Mouse (Mus musculus) MEL (cell line): ENCODE data around the gene Rad51. TPM values are rescaled to one million over a fixed set of nuclear protein-coding genes. Genes with fewer than 3 reads are reported as not detected.

Experiments
- DNase-seq: peaks from one replicate; pipeline ENCODE4 v3.0.0; 2011; ENCODE audit warnings: low read depth, low spot score
- H3K27ac ChIP-seq: 2 replicates; pipeline ENCODE4 v1.5.1; 2012; ENCODE audit warnings: low read depth, mild to moderate bottlenecking, control low read depth, low read length, moderate library complexity; ENCODE audit not compliant: control insufficient read depth
- H3K27me3 ChIP-seq, 2 experiments: fragments of 150-350 bp in 1 of 2; sonication (generic) in 1 of 2; 2 replicates each; pipeline ENCODE4 v1.6.1; 2012; ENCODE audit warnings: low read length in 2 of 2, mild to moderate bottlenecking in 2 of 2, improper control_type of control experiment in 1 of 2, moderate library complexity in 1 of 2; ENCODE audit not compliant: insufficient read depth in 2 of 2, control insufficient read depth in 1 of 2
- H3K36me3 ChIP-seq, 2 experiments: 2 replicates each; pipeline ENCODE4 v1.6.1; 2012 to 2014; ENCODE audit warnings: low read length in 2 of 2, improper control_type of control experiment in 1 of 2, inconsistent platforms in 1 of 2, mild to moderate bottlenecking in 1 of 2; ENCODE audit not compliant: insufficient read depth in 2 of 2, control insufficient read depth in 1 of 2
- H3K4me1 ChIP-seq, 2 experiments: fragments of 150-350 bp in 1 of 2; sonication (generic) in 1 of 2; 2 replicates each; pipeline ENCODE4 v1.6.1; 2012; ENCODE audit warnings: low read length in 2 of 2, improper control_type of control experiment in 1 of 2, mild to moderate bottlenecking in 1 of 2; ENCODE audit not compliant: insufficient read depth in 2 of 2, control insufficient read depth in 1 of 2
- H3K4me3 ChIP-seq, 2 experiments: fragments of 150-350 bp in 1 of 2; sonication (generic) in 1 of 2; 2 replicates each; pipeline ENCODE4 v1.5.1; 2012; ENCODE audit warnings: low read depth in 2 of 2, low read length in 2 of 2, mild to moderate bottlenecking in 2 of 2, moderate library complexity in 2 of 2, control low read depth in 1 of 2, improper control_type of control experiment in 1 of 2; ENCODE audit not compliant: control insufficient read depth in 1 of 2, insufficient read depth in 1 of 2
- H3K79me2 ChIP-seq: 2 replicates; pipeline ENCODE4 v1.6.1; 2012; ENCODE audit warnings: mild to moderate bottlenecking, low read length, moderate library complexity; ENCODE audit not compliant: control insufficient read depth, poor library complexity, insufficient read depth
- H3K9ac ChIP-seq: 2 replicates; pipeline ENCODE4 v1.6.1; 2012; ENCODE audit warnings: low read depth, mild to moderate bottlenecking, control low read depth, low read length, moderate library complexity; ENCODE audit not compliant: control insufficient read depth, poor library complexity, severe bottlenecking
- H3K9me3 ChIP-seq: fragments of 150-350 bp; sonication (generic); replicated peaks from 2 replicates; pipeline ENCODE4 v1.6.1; 2012; ENCODE audit warnings: mild to moderate bottlenecking, low read length, improper control_type of control experiment, moderate library complexity; ENCODE audit not compliant: insufficient read depth
- ELF1 ChIP-seq: IDR thresholded peaks from 2 replicates; pipeline ENCODE4 v1.6.1; 2014; ENCODE audit warnings: low read depth, mild to moderate bottlenecking, inconsistent platforms, low read length, improper control_type of control experiment, moderate library complexity
- EP300 ChIP-seq, 2 experiments: IDR thresholded peaks; 2 replicates each; pipeline ENCODE4 v1.6.1; 2011; ENCODE audit warnings: improper control_type of control experiment in 2 of 2, low read length in 2 of 2, low read depth in 1 of 2, mild to moderate bottlenecking in 1 of 2
- ETS1 ChIP-seq: IDR thresholded peaks from 2 replicates; pipeline ENCODE4 v1.6.1; 2012; ENCODE audit warnings: low read depth, mild to moderate bottlenecking, inconsistent platforms, low read length, improper control_type of control experiment, moderate library complexity
- GABPA ChIP-seq: IDR thresholded peaks from 2 replicates; pipeline ENCODE4 v1.6.1; 2012; ENCODE audit warnings: low read depth, mild to moderate bottlenecking, inconsistent platforms, low read length, improper control_type of control experiment, moderate library complexity
- GATA1 ChIP-seq: IDR thresholded peaks from 2 replicates; pipeline ENCODE4 v1.6.1; 2011; ENCODE audit warnings: low read depth, low read length, improper control_type of control experiment
- HCFC1 ChIP-seq: IDR thresholded peaks from 2 replicates; pipeline ENCODE4 v1.6.1; 2012; ENCODE audit warnings: low read depth, mild to moderate bottlenecking, inconsistent platforms, low read length, improper control_type of control experiment, moderate library complexity
- JUND ChIP-seq: IDR thresholded peaks from 2 replicates; pipeline ENCODE4 v1.6.1; 2011; ENCODE audit warnings: low read depth, mild to moderate bottlenecking, improper control_type of control experiment, low read length
- KAT2A ChIP-seq: conservative IDR thresholded peaks from 2 replicates; pipeline ENCODE4 v1.6.1; 2012; ENCODE audit warnings: low read depth, low read length, improper control_type of control experiment, inconsistent platforms
- MAFK ChIP-seq: IDR thresholded peaks from 2 replicates; pipeline ENCODE4 v1.6.1; 2011; ENCODE audit warnings: low read depth, mild to moderate bottlenecking, low read length, improper control_type of control experiment, borderline replicate concordance
- MAZ ChIP-seq: IDR thresholded peaks from 2 replicates; pipeline ENCODE4 v1.6.1; 2012; ENCODE audit warnings: low read depth, mild to moderate bottlenecking, inconsistent platforms, low read length, improper control_type of control experiment
- NELFE ChIP-seq: IDR thresholded peaks from 2 replicates; pipeline ENCODE4 v1.6.1; 2011; ENCODE audit warnings: low read depth, low read length, improper control_type of control experiment
- NRF1 ChIP-seq: IDR thresholded peaks from 2 replicates; pipeline ENCODE4 v1.6.1; 2014; ENCODE audit warnings: low read depth, mild to moderate bottlenecking, inconsistent platforms, low read length, improper control_type of control experiment, moderate library complexity; ENCODE audit not compliant: poor library complexity, insufficient read depth, severe bottlenecking
- POLR2A ChIP-seq, 2 experiments: IDR thresholded peaks; 2 replicates each; pipeline ENCODE4 v1.6.1; 2011 to 2012; ENCODE audit warnings: low read length in 2 of 2, mild to moderate bottlenecking in 2 of 2, control low read depth in 1 of 2, improper control_type of control experiment in 1 of 2, low read depth in 1 of 2, moderate library complexity in 1 of 2; ENCODE audit not compliant: control insufficient read depth in 1 of 2, insufficient read depth in 1 of 2, poor library complexity in 1 of 2
- POLR2AphosphoS2 ChIP-seq: IDR thresholded peaks from 2 replicates; pipeline ENCODE4 v1.6.1; 2011; ENCODE audit warnings: low read length, improper control_type of control experiment
- SIN3A ChIP-seq: IDR thresholded peaks from 2 replicates; pipeline ENCODE4 v1.6.1; 2012; ENCODE audit warnings: low read length, improper control_type of control experiment, inconsistent platforms
- TCF12 ChIP-seq: IDR thresholded peaks from 2 replicates; pipeline ENCODE4 v1.6.1; 2014; ENCODE audit warnings: low read depth, mild to moderate bottlenecking, inconsistent platforms, low read length, improper control_type of control experiment, moderate library complexity
- USF2 ChIP-seq, 2 experiments: IDR thresholded peaks; 2 replicates each; pipeline ENCODE4 v1.6.1; 2011 to 2012; ENCODE audit warnings: improper control_type of control experiment in 2 of 2, low read length in 2 of 2, borderline replicate concordance in 1 of 2, inconsistent platforms in 1 of 2, low read depth in 1 of 2, mild to moderate bottlenecking in 1 of 2; ENCODE audit not compliant: insufficient read depth in 1 of 2
- polyA plus RNA-seq, 2 experiments: library from polyadenylated mRNA; stranded (reverse) in 1 of 2; unstranded in 1 of 2; fragments of >175 nt in 1 of 2; fragments of >200 nt in 1 of 2; gene quantifications; 2 replicates each; pipeline versions ENCODE4 v1.2.1 to v1.2.4; 2012; ENCODE audit warnings: low replicate concordance in 2 of 2, low read depth in 1 of 2; ENCODE audit not compliant: insufficient read length in 2 of 2, insufficient read depth in 1 of 2, missing spikeins in 1 of 2
- total RNA-seq: library from RNA; depleted of rRNA; stranded (reverse); fragments of 300-350 nt; gene quantifications from 2 replicates; pipeline ENCODE4 v1.2.3, GENCODE M21; 2012

The Rad51 gene
- total and polyA plus RNA-seq, 3 experiments = 24.3 to 51.8 TPM; not detected in 1

GRCm38 (mm10) chr2:119172446-119172845 lies 59.9 kb downstream of the Rad51 start:
- Histone ChIP-seq H3K27ac (peak overlapping the region; percentile 65), H3K4me3 (peak overlapping the region; percentile 27 to 44), H3K4me1 (peaks cover 7 to 35% of the 10 kb centered on the region in 2 experiments; a peak in 3 of 4 replicates), H3K9ac (peak overlapping the region; percentile 47), H3K79me2 (no peaks in the 10 kb centered on the region), H3K36me3 (peaks cover 0 to 14% of the 10 kb centered on the region in 2 experiments; a peak in 2 of 4 replicates), H3K9me3 (no peaks in the 10 kb centered on the region), H3K27me3 (no peaks in the 10 kb centered on the region)
- TF ChIP-seq JUND = no peak
- peak; percentile 60 for TF ChIP-seq NRF1
- 0 out of 2 replicates have a peak, but pooled peaks have one; percentile 4 for TF ChIP-seq ELF1
- no peak for TF ChIP-seq USF2 (IDR thresholded peaks at IDR 0.05; ENCODE audit: borderline replicate concordance in 1 of 2, insufficient read depth in 1 of 2, low read depth in 1 of 2, low read length in 2 of 2)
- peak; percentile 66 for TF ChIP-seq ETS1
- TF ChIP-seq POLR2AphosphoS2 = no peak
- peak; percentile 68 for DNase-seq

DNA sequence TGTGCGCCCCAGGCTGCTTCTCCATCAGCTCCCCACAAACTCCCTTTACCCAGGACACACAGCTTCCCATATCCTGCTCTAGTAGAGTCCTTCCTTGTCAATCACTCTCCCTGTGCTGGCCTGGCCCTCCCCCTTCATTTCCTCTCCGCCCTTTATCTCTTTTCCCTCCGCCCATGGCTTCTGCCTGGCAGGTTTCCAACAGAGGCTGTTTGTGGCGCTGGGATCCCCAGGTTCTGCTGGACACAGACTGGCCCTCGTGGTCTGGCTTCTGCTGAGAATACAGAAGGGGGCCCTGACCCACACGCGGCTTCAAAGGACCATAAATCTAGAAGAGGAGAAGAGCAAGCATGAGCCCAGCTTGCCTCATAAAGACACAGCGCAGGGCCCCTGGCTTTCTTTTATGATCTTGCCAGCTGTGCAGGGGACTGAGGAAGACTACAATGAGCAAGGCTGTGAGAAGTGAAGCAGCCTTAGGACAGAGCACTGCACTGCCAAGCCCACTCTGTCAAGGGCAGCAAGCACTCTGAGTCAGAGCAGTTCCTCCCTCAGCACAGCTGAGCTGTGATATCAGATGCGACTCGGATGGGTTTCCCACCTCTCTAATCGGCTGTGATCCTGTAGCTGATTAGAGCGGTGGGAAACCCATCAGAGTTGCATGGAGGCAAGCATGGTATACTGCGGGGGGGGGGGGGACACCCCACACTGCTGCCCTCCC lies 60.4 kb downstream of the Rad51 start:
- Histone ChIP-seq H3K4me3 (peak overlapping the region; percentile 30 to 44), H3K9me3 (no peaks in the 10 kb centered on the region)
- TF ChIP-seq ETS1 = peak; percentile 70; the same call in 1 of the 2 replicates
- 0 out of 4 replicates have a peak, but pooled peaks of 1 of the 2 experiments have one; percentile 32 for TF ChIP-seq POLR2A (IDR thresholded peaks at IDR 0.05; ENCODE audit: control insufficient read depth in 1 of 2, insufficient read depth in 1 of 2, low read depth in 1 of 2, low read length in 2 of 2, poor library complexity in 1 of 2)
- TF ChIP-seq SIN3A = peak; percentile 56
- peak; percentile 6 to 33; a peak in 2 of 4 replicates for TF ChIP-seq EP300 (IDR thresholded peaks at IDR 0.05; ENCODE audit: low read depth in 1 of 2, low read length in 2 of 2)
- 0 out of 2 replicates have a peak, but pooled peaks have one; percentile 3 for TF ChIP-seq ELF1
- TF ChIP-seq KAT2A = no peak
- TF ChIP-seq TCF12 = peak; percentile 20; the same call in 1 of the 2 replicates
- no peak for TF ChIP-seq POLR2AphosphoS2
- no peak for TF ChIP-seq MAFK
- no peak for TF ChIP-seq GABPA
- TF ChIP-seq HCFC1 = no peak
- TF ChIP-seq NELFE = no peak
- TF ChIP-seq MAZ = 0 out of 2 replicates have a peak, but pooled peaks have one; percentile 37
- TF ChIP-seq GATA1 = peak; percentile 15
- no peak for TF ChIP-seq NRF1
- TF ChIP-seq, all 39 proteins: peak for 8
- Histone ChIP-seq H3K27me3 (no peaks in the 10 kb centered on the region), H3K4me1 (peaks cover 7 to 35% of the 10 kb centered on the region in 2 experiments; a peak in 3 of 4 replicates), H3K9ac (peak overlapping the region; percentile 47), H3K27ac (peak overlapping the region; percentile 65), H3K36me3 (peaks cover 0 to 14% of the 10 kb centered on the region in 2 experiments; a peak in 2 of 4 replicates), H3K79me2 (no peaks in the 10 kb centered on the region)
- DNase-seq = peak; percentile 92
